Mouse (Mus musculus) limb, embryonic 12.5 days (tissue): ENCODE measurements around the gene Fbxw18. TPM values are rescaled to one million over a fixed set of nuclear protein-coding genes. Genes with fewer than 3 reads are reported as not detected.
"Not testable (repeated sequence)": the region's sequence is repeated elsewhere in the genome, so short reads cannot be mapped to it uniquely, and the experiment has no call there.

Experiments used
- ATAC-seq: fragments of 200-750 bp; cut with Nextera tagmentation; 2 replicates; pipeline ENCODE4 v1.8.0; 2017; ENCODE audit warnings: low read depth, moderate TSS enrichment; ENCODE audit not compliant: insufficient number of reproducible peaks, insufficient read depth, low FRiP score, low TSS enrichment
- H3K27ac ChIP-seq: fragments of 300-500 bp; sonication (generic); 2 replicates; pipeline ENCODE4 v1.5.1; 2016; ENCODE audit warnings: mild to moderate bottlenecking, moderate library complexity
- H3K27me3 ChIP-seq: fragments of 300-500 bp; sonication (generic); 2 replicates; pipeline ENCODE4 v1.6.1; 2016; ENCODE audit warnings: mild to moderate bottlenecking, moderate library complexity
- H3K36me3 ChIP-seq: fragments of 300-500 bp; sonication (generic); 2 replicates; pipeline ENCODE4 v1.6.1; 2016; ENCODE audit warnings: mild to moderate bottlenecking, moderate library complexity
- H3K4me1 ChIP-seq: fragments of 300-500 bp; sonication (generic); replicated peaks from 2 replicates; pipeline ENCODE4 v1.6.1; 2016
- H3K4me2 ChIP-seq: fragments of 300-500 bp; sonication (generic); 2 replicates; pipeline ENCODE4 v1.6.1; 2016; ENCODE audit warnings: mild to moderate bottlenecking, moderate library complexity
- H3K4me3 ChIP-seq: fragments of 300-500 bp; sonication (generic); replicated peaks from 2 replicates; pipeline ENCODE4 v1.5.1; 2016; ENCODE audit warnings: mild to moderate bottlenecking
- H3K9ac ChIP-seq: fragments of 300-500 bp; sonication (generic); replicated peaks from 2 replicates; pipeline ENCODE4 v1.6.1; 2016; ENCODE audit warnings: mild to moderate bottlenecking, moderate library complexity
- H3K9me3 ChIP-seq: fragments of 300-500 bp; sonication (generic); 2 replicates; pipeline ENCODE4 v1.6.1; 2016; ENCODE audit warnings: mild to moderate bottlenecking, moderate library complexity
- WGBS: fragments of 180-500 bp; shearing (Covaris S2); methylation state at CpG from one replicate; pipeline ENCODE4 v1.1.7; 2016; 5-methylcytosine and 5-hydroxymethylcytosine counted together
- polyA plus RNA-seq: library from polyadenylated mRNA; unstranded; fragments of >200 nt; fragmentation: Nextera tagmentation; extraction: Ambion mirVana; gene quantifications from 2 replicates; pipeline ENCODE4 v1.2.1, GENCODE M21; 2016

Fbxw18 gene
- not detected in 2 replicates for polyA plus RNA-seq

DNA sequence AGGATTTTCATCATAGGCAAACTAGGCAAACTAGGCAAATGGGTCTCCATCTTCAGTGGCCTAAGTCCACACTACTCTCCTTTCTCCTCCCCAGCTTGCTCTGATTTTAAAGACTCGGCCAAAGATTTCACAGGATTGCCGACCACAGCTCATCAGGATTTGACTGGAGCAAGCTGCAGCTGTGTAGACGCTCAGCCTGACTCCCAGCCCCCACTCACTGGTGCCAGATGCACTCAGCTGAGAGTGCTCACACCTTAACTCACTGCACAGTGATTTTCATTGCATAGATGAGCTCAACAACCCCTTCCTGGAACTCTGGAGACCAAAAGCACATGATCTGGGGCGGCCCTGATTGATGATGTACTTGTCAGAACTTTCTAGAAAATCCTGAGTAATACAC lies at the start of gene Fbxw18:
TSS of gene Fbxw18 (minus strand) at position 101 of the 400 bp plus-strand sequence.
- not testable (repeated sequence) for H3K27ac ChIP-seq, H3K9ac ChIP-seq, H3K4me2 ChIP-seq, H3K36me3 ChIP-seq, H3K4me3 ChIP-seq, ATAC-seq, H3K4me1 ChIP-seq, H3K27me3 ChIP-seq, H3K9me3 ChIP-seq
- WGBS: 72% methylated on average over 4 of the region's 4 CpGs

DNA sequence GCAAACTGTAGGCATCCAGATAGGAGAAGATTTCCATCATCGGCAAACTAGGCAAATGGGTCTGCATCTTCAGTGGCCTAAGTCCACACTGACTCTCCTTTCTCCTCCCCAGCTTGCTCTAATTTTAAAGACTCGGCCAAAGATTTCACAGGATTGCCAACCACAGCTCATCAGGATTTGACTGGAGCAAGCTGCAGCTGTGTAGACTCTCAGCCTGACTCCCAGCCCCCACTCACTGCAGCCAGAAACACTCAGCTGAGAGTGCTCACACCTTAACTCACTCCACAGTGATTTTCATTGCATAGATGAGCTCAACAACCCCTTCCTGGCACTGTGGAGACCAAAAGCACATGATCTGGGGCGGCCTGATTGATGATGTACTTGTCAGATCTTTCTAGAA lies 43.5 kb upstream of the Fbxw18 start, which contains the start of gene Fbxw26:
TSS of gene Fbxw26 (minus strand) at position 101 of the 400 bp plus-strand sequence.
- H3K4me1 ChIP-seq, H3K9me3 ChIP-seq, ATAC-seq, H3K27me3 ChIP-seq, H3K36me3 ChIP-seq, H3K9ac ChIP-seq, H3K27ac ChIP-seq, H3K4me3 ChIP-seq, H3K4me2 ChIP-seq: not testable (repeated sequence)
- WGBS: 88% methylated on average over 3 of the region's 3 CpGs

DNA sequence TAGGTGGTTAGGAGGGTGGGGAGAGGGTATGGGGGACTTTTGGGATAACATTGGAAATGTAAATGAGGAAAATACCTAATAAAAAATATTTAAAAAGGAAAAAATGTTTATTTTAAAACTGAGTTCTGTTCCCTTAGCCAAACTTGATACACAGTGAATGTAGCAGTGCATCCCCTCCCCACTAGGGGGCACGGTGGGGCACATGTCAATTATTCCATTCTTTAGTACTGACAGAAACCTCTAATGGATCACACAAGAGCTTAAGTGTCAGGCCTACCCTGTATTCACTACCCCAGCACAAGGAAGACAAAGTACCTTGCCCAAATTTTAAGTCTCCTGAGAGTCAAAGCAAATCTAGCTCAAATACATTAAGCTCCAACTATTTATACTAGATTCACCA lies 17.2 kb downstream of the Fbxw18 start:
- H3K27ac ChIP-seq: no peak overlapping the region
- no peak overlapping the region for H3K4me2 ChIP-seq
- H3K4me3 ChIP-seq: no peak overlapping the region
- H3K27me3 ChIP-seq: no peaks in the 10 kb centered on the region
- no peak for ATAC-seq
- no peak overlapping the region for H3K9ac ChIP-seq
- H3K36me3 ChIP-seq: no peaks in the 10 kb centered on the region
- H3K4me1 ChIP-seq: no peaks in the 10 kb centered on the region
- no peaks in the 10 kb centered on the region for H3K9me3 ChIP-seq
- 4% methylated on average over 1 of the region's 1 CpGs for WGBS

DNA sequence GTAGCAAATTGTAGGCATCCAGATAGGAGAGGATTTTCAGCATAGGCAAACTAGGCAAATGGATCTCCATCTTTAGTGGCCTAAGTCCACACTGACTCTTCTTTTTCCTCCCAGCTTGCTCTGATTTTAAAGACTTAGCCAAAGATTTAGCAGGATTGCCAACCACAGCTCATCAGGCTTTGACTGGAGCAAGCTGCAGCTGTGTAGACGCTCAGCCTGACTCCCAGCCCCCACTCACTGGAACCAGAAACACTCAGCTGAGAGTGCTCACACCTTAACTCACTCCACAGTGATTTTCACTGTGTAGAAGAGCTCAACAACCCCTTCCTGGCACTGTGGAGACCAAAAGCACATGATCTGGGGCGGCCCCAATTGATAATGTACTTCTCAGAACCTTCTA lies 37.9 kb downstream of the Fbxw18 start, which contains the start of gene Fbxw25:
TSS of gene Fbxw25 (minus strand) at position 101 of the 400 bp plus-strand sequence.
- H3K4me2 ChIP-seq, H3K9me3 ChIP-seq, ATAC-seq, H3K27me3 ChIP-seq, H3K4me1 ChIP-seq, H3K27ac ChIP-seq, H3K36me3 ChIP-seq, H3K9ac ChIP-seq, H3K4me3 ChIP-seq: not testable (repeated sequence)
- 67% methylated on average over 2 of the region's 2 CpGs for WGBS

Other genes starting within 250 kb of the Fbxw18 start
- not detected in 2 replicates for gene Fbxw19, start 206.8 kb downstream of the Fbxw18 start, polyA plus RNA-seq
- not detected in 2 replicates for gene Fbxw15, start 134.4 kb downstream of the Fbxw18 start, polyA plus RNA-seq
- not detected in 2 replicates for gene Fbxw24, start 76.6 kb downstream of the Fbxw18 start, polyA plus RNA-seq
- not detected in 2 replicates for gene Fbxw25, start 38.0 kb downstream of the Fbxw18 start, polyA plus RNA-seq
- not detected in 2 replicates for gene Fbxw26, start 43.4 kb upstream of the Fbxw18 start, polyA plus RNA-seq
- gene Fbxw27, start 88.0 kb upstream of the Fbxw18 start, polyA plus RNA-seq: not detected in 2 replicates
- not detected in 2 replicates for gene Spink8, start 109.6 kb upstream of the Fbxw18 start, polyA plus RNA-seq
- gene Nme6, start 130.0 kb upstream of the Fbxw18 start, polyA plus RNA-seq: 77.0 and 80.5 TPM in 2 replicates
- 0.49 and 0.76 TPM in 2 replicates for gene Camp, start 146.9 kb upstream of the Fbxw18 start, polyA plus RNA-seq
- gene Cdc25a, start 172.9 kb upstream of the Fbxw18 start, polyA plus RNA-seq: 49.5 and 55.5 TPM in 2 replicates
- gene Map4, start 228.8 kb upstream of the Fbxw18 start, polyA plus RNA-seq: 45.1 and 50.2 TPM in 2 replicates